Mouse (Mus musculus) hindbrain, embryonic 11.5 days (tissue): Measurements from ENCODE around the gene Tst. TPM values are rescaled to one million over a fixed set of nuclear protein-coding genes. Genes with fewer than 3 reads are reported as not detected.

Experiments used
- ATAC-seq: fragments of 200-750 bp; cut with Nextera tagmentation; 2 replicates; pipeline ENCODE4 v1.8.0; 2017; ENCODE audit warnings: mild to moderate bottlenecking, moderate TSS enrichment, moderate library complexity; ENCODE audit not compliant: low FRiP score
- DNase-seq: peaks from one replicate; pipeline ENCODE4 v3.0.0-alpha.2; 2015; ENCODE audit warnings: low spot score
- H3K27ac ChIP-seq: fragments of 300-500 bp; sonication (generic); 2 replicates; pipeline ENCODE4 v1.5.1; 2014; ENCODE audit warnings: mild to moderate bottlenecking, low read depth, low read length
- H3K27me3 ChIP-seq: fragments of 300-500 bp; sonication (generic); 2 replicates; pipeline ENCODE4 v1.6.1; 2014; ENCODE audit warnings: mild to moderate bottlenecking, low read length, moderate library complexity, mixed read lengths; ENCODE audit not compliant: control insufficient read depth, insufficient read depth
- H3K36me3 ChIP-seq: fragments of 300-500 bp; sonication (generic); 2 replicates; pipeline ENCODE4 v1.6.1; 2014; ENCODE audit warnings: mild to moderate bottlenecking, low read length, moderate library complexity, mixed read lengths; ENCODE audit not compliant: control insufficient read depth, insufficient read depth
- H3K4me1 ChIP-seq: fragments of 300-500 bp; sonication (generic); replicated peaks from 2 replicates; pipeline ENCODE4 v1.6.1; 2014; ENCODE audit warnings: low read length, mixed read lengths; ENCODE audit not compliant: control insufficient read depth, insufficient read depth
- H3K4me2 ChIP-seq: fragments of 300-500 bp; sonication (generic); replicated peaks from 2 replicates; pipeline ENCODE4 v1.6.1; 2014; ENCODE audit warnings: mild to moderate bottlenecking, low read depth, low read length
- H3K4me3 ChIP-seq: fragments of 300-500 bp; sonication (generic); 2 replicates; pipeline ENCODE4 v1.5.1; 2014; ENCODE audit warnings: low read depth, low read length
- H3K9ac ChIP-seq: fragments of 300-500 bp; sonication (generic); 2 replicates; pipeline ENCODE4 v1.6.1; 2014; ENCODE audit warnings: low read depth, low read length
- H3K9me3 ChIP-seq: fragments of 300-500 bp; sonication (generic); 2 replicates; pipeline ENCODE4 v1.6.1; 2016; ENCODE audit warnings: low read length; ENCODE audit not compliant: control insufficient read depth
- WGBS: fragments of 180-500 bp; shearing (Covaris S2); extraction: QIAGEN DNeasy Blood & Tissue Kit; methylation state at CpG from one replicate; pipeline ENCODE4 v1.1.7; 2014; 5-methylcytosine and 5-hydroxymethylcytosine counted together
- polyA plus RNA-seq: library from polyadenylated mRNA; unstranded; fragments of >200 nt; fragmentation: Nextera tagmentation; extraction: Ambion mirVana; gene quantifications from 2 replicates; pipeline ENCODE4 v1.2.1, GENCODE M21; 2014

The Tst gene
- 8.5 TPM in 2 replicates for polyA plus RNA-seq

DNA sequence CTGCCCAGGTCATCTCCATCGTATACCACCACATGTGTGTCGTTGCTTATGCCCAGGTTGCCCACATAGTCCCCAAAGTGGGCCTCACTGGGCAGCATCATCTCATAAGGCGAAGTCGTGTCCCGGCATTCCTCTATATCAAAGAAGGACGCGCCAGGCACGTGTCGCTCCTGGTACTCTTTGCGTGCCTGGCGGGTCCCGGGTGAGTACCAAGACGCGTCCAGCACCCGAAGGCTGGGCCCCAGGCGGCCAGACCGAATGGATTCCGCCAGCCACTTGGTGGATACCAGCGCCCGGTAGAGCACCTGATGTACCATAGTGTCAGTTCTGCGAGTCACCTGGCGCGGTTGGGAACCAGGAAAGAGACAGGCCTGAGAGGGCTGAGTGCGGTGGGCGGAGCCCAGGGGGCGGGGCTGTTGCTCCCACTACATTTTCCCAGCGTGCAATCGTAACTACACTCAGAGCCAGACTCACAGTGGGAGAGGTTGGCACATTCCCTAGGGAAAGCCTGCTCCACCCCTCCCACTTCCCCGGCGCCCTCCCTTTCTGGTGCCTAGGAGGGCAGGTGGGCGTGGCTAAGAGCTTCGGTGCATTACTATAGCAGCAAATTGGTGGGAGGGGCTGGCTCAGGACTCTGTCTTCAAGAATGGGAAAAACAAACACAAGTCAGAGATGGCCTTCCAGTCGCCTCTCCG, at the start of gene Tst:
Gene Tst (minus strand): TSS at position 391 of the 695 bp plus-strand sequence.
- Histone ChIP-seq H3K27me3 (peaks cover 20% of the 10 kb centered on the region), H3K36me3 (no peaks in the 10 kb centered on the region), H3K9ac (peak within 1 kb of the TSS; percentile 57), H3K9me3 (no peaks in the 10 kb centered on the region), H3K4me1 (peaks cover 9% of the 10 kb centered on the region; the same call in 1 of the 2 replicates), H3K27ac (peak within 1 kb of the TSS; percentile 85), H3K4me2 (peak within 1 kb of the TSS; percentile 90), H3K4me3 (peak within 1 kb of the TSS; percentile 51)
- 1% methylated on average over 30 of the region's 34 CpGs for WGBS
- ATAC-seq, result peak; percentile 61
- DNase-seq, result peak; percentile 83

DNA sequence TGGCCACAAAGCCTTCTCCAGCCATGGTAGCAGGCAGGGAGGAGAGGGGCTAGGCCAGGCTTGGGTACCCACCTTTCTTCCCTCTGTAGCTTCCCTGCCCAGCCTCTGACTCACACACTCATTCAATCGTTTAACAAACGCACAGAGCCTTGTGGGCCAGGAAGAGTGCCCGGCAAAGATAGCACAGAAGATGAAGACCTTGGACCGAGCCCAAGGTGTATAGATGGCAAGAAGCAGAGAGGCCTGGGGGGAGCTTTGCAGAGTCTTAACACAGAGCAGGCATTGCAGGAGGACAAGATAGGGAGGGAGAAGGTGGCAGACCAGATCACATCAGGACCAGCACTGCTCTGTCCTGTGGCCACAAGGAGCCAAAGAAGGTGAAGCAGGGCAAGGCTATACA, 49.5 kb upstream of the Tst start:
- Histone ChIP-seq H3K4me3 (no peak overlapping the region), H3K9ac (no peak overlapping the region), H3K27me3 (no peaks in the 10 kb centered on the region), H3K4me1 (no peaks in the 10 kb centered on the region), H3K27ac (no peak overlapping the region), H3K36me3 (no peaks in the 10 kb centered on the region), H3K4me2 (no peak overlapping the region), H3K9me3 (no peaks in the 10 kb centered on the region)
- DNase-seq, result no peak
- no peak for ATAC-seq
- WGBS, result 85% methylated on average over 4 of the region's 4 CpGs

GRCm38 (mm10) chr15:78452929-78453328, 47.2 kb upstream of the Tst start:
- DNase-seq, result no peak
- Histone ChIP-seq H3K4me1 (no peaks in the 10 kb centered on the region), H3K27me3 (no peaks in the 10 kb centered on the region), H3K4me3 (no peak overlapping the region), H3K36me3 (no peaks in the 10 kb centered on the region), H3K4me2 (no peak overlapping the region), H3K27ac (no peak overlapping the region), H3K9ac (no peak overlapping the region), H3K9me3 (no peaks in the 10 kb centered on the region)
- 92% methylated on average over 3 of the region's 3 CpGs for WGBS
- ATAC-seq, result no peak

GRCm38 (mm10) chr15:78451201-78451600, 45.5 kb upstream of the Tst start:
- WGBS, result 76% methylated on average over 2 of the region's 2 CpGs
- Histone ChIP-seq H3K4me2 (no peak overlapping the region), H3K4me3 (no peak overlapping the region), H3K36me3 (no peaks in the 10 kb centered on the region), H3K27me3 (no peaks in the 10 kb centered on the region), H3K9me3 (no peaks in the 10 kb centered on the region), H3K4me1 (no peaks in the 10 kb centered on the region), H3K27ac (no peak overlapping the region), H3K9ac (no peak overlapping the region)
- ATAC-seq (no peak), DNase-seq (no peak)

DNA sequence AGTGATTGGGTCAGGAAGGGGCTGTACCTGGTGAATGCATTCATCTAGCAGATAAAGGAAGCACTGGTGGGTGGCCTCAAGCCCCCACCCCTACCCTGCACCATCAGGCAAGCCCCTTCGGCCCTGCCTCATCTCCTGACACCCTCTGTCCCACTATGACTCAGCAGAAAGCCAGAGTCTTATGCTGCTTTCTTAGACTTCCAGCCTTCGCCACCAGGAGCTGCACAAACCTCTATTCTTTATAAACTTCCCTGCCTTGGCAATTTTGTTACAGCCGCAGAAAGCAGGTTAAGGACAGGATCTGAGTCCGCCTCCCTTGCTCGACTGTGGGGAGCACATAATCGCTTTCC, 44.7 kb upstream of the Tst start:
- no peak overlapping the region for H3K27ac ChIP-seq
- DNase-seq (no peak), ATAC-seq (no peak)
- WGBS, result 93% methylated on average over 6 of the region's 6 CpGs
- no peaks in the 10 kb centered on the region for H3K27me3 ChIP-seq
- H3K36me3 ChIP-seq, result no peaks in the 10 kb centered on the region
- H3K9me3 ChIP-seq, result no peaks in the 10 kb centered on the region
- no peak overlapping the region for H3K4me3 ChIP-seq
- H3K4me1 ChIP-seq, result no peaks in the 10 kb centered on the region
- H3K4me2 ChIP-seq, result no peak overlapping the region
- H3K9ac ChIP-seq, result no peak overlapping the region

GRCm38 (mm10) chr15:78449694-78450418, 44.1 kb upstream of the Tst start:
- Histone ChIP-seq H3K27me3 (no peaks in the 10 kb centered on the region), H3K36me3 (no peaks in the 10 kb centered on the region), H3K4me3 (no peak overlapping the region), H3K4me2 (no peak overlapping the region), H3K9ac (no peak overlapping the region), H3K9me3 (no peaks in the 10 kb centered on the region), H3K4me1 (no peaks in the 10 kb centered on the region), H3K27ac (no peak overlapping the region)
- DNase-seq, result peak; percentile 54
- WGBS, result 58% methylated on average over 7 of the region's 7 CpGs
- no peak for ATAC-seq

GRCm38 (mm10) chr15:78449131-78449530, 43.4 kb upstream of the Tst start:
- Histone ChIP-seq H3K36me3 (no peaks in the 10 kb centered on the region), H3K27ac (no peak overlapping the region), H3K9ac (no peak overlapping the region), H3K4me1 (no peaks in the 10 kb centered on the region), H3K27me3 (no peaks in the 10 kb centered on the region), H3K4me2 (no peak overlapping the region), H3K9me3 (no peaks in the 10 kb centered on the region), H3K4me3 (no peak overlapping the region)
- ATAC-seq (no peak), DNase-seq (no peak)
- 71% methylated on average over 6 of the region's 6 CpGs for WGBS

DNA sequence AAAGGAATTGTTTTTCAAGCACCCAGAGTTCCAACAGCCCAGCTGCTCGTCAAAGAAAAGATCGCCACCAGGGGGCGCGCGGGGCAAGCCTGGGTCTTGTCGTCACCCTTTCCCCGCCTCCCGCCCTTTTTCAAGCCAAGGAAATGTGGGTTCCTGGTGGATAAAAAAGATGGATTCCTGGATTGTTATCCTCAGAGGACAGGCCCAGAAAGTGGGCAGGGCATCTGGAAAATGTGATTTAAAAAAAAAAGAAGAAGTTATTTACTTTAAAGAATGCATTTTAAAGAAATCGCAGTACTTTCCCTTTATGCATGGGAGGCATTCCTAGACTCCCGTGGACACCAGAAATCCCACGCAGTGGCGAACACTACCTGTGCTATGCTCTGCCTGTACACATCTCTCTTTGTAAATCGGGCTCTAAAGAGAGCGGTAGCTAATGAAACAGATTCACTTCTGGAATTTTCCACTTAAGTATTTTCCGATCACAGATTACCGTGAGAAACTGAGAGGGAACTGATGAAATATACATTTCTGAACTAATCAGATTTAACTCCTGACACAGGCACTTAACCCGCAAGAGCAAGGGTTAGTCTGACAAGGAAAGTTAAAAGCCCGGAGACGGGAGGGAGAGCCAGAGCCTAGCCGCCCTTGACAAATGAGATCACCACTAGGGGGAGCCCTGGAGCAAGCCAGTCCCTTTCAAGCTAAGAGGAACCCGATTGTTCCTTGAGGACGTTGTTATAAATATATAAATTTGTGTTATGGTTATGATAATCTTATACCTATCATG, 42.2 kb upstream of the Tst start:
- ATAC-seq (peak; percentile 65; the same call in 1 of the 2 replicates), DNase-seq (peak; percentile 99)
- no peaks in the 10 kb centered on the region for H3K4me1 ChIP-seq
- WGBS, result 2% methylated on average over 22 of the region's 22 CpGs
- H3K27ac ChIP-seq, result peak overlapping the region; percentile 14; the same call in 1 of the 2 replicates
- H3K9me3 ChIP-seq, result no peaks in the 10 kb centered on the region
- peak overlapping the region; percentile 21; the same call in 1 of the 2 replicates for H3K4me3 ChIP-seq
- H3K36me3 ChIP-seq, result no peaks in the 10 kb centered on the region
- peak overlapping the region; percentile 45 for H3K4me2 ChIP-seq
- no peaks in the 10 kb centered on the region for H3K27me3 ChIP-seq
- peak overlapping the region; percentile 38; the same call in 1 of the 2 replicates for H3K9ac ChIP-seq
